Mouse (Mus musculus) thymus, adult 2 months (tissue): ENCODE data around the gene Shc1.

Experiments
- CTCF ChIP-seq: fragments of 200-500 bp; IDR thresholded peaks from 2 replicates; pipeline ENCODE4 v1.5.1; 2012; ENCODE audit warnings: mild to moderate bottlenecking, control low read depth, low read length, moderate library complexity, borderline replicate concordance; ENCODE audit not compliant: control insufficient read depth, poor library complexity, insufficient read depth; ENCODE audit errors: extremely low read depth
- POLR2A ChIP-seq: fragments of 200-500 bp; IDR thresholded peaks from 2 replicates; pipeline ENCODE4 v1.6.1; 2012; ENCODE audit warnings: mild to moderate bottlenecking, low read length, control low read depth, moderate library complexity; ENCODE audit not compliant: control insufficient read depth, poor library complexity, insufficient read depth; ENCODE audit errors: extremely low read depth

DNA sequence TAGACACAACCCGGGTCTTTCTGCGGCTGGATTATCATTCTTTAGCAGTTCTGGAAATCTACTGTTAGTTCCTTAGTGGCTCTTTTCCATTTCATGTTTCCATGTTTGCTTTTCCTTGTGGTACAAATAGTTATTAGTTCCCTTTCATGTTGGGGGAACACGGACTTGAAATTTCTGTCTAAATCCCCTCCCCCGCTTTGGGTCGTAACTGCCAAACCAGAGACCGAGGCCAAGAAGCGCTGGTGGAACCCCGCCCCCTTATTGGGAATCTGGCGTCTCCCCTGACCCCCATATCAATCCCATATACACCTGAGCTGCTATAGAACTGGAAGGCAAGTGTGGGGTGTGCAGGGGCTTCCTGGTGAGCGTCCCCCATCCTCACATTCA lies 22.8 kb upstream of the Shc1 start:
- no peak for TF ChIP-seq POLR2A
- TF ChIP-seq CTCF, result no peak
